Mouse (Mus musculus): ENCODE measurements at regions not wholly inside any gene's neighbourhood (a gene's known extent, or its start where the extent isn't known, plus 50 kb on each side); places are given as distances from the start of the nearest gene placed in this dataset.

- no peak for TF ChIP-seq CTCF (IDR thresholded peaks at IDR 0.05; ENCODE audit: extremely low read depth, insufficient read depth, insufficient read length, insufficient replicate concordance)
- TF ChIP-seq POLR2A (IDR thresholded peaks at IDR 0.05; ENCODE audit: low read depth, low read length) = no peak
These were observed 205.3 kb downstream of the Dhx15 start for GRCm38 (mm10) chr5:51984966-51985365.
